Mouse (Mus musculus): Measurements from ENCODE around the gene Serhl. TPM values are rescaled to one million over a fixed set of nuclear protein-coding genes. Genes with fewer than 3 reads are reported as not detected.

The Serhl gene
- total and polyA plus RNA-seq, 3 experiments, result 52.0 to 123 (median 59.5) TPM

- TF ChIP-seq GABPA (IDR thresholded peaks at IDR 0.05; ENCODE audit: insufficient replicate concordance, low read depth, low read length), result no peak
Observed at GRCm38 (mm10) chr15:83159823-83160222, 70.5 kb downstream of the Serhl start (continued).

DNA sequence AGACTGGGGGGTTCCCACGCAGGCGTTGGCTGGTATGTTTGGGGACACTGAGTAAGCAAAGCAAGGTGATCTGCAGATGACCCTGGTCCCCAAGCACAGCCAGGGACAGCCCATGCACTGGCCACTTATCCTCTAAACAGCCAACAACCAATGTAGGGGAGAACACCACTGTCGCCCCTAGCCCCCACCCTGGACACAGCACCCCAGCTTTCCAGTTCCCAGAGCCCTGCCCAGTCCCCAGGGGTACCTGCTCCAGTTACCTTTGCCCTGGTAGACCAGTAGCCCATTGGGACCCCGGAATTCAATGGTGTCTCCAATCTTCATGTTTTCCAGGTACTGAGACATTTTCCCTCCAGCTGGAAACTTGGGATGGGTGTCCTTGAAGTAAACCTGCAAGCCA lies 71.3 kb downstream of the Serhl start:
- in situ Hi-C loops (cut with MboI; ENCODE audit: low pct_ligation_motif_present, low pct_unique_long_range_greater_than_20kb, low sequenced_read_pairs), result no loop called here
- Histone ChIP-seq H3K9me3 (replicated peaks; ENCODE audit: low read length) (no peaks in the 10 kb centered on the region), H3K4me2 (ENCODE audit: insufficient read depth, low read depth, poor library complexity, severe bottlenecking) (no peak overlapping the region), H3K9ac (ENCODE audit: insufficient read depth, low read depth) (no peak overlapping the region), H3K36me3 (replicated peaks in 1 of 2; ENCODE audit: control insufficient read depth in 1 of 2, insufficient read depth in 1 of 2, low read length in 1 of 2) (peaks cover 43 to 76% of the 10 kb centered on the region in 2 experiments), H3K27me3 (replicated peaks) (no peaks in the 10 kb centered on the region), H3K4me1 (ENCODE audit: control insufficient read depth in 1 of 2, insufficient read depth in 2 of 2) (peaks cover 22 to 89% of the 10 kb centered on the region in 2 experiments), H3K27ac (ENCODE audit: insufficient read depth, low read depth) (no peak overlapping the region), H3K4me3 (replicated peaks in 1 of 3; ENCODE audit: low read depth in 2 of 3, low read length in 2 of 3, poor library complexity in 1 of 3) (no peak overlapping the region), H3K79me2 (replicated peaks; ENCODE audit: control insufficient read depth, extremely low read depth, insufficient read depth, poor library complexity, severe bottlenecking) (no peaks in the 10 kb centered on the region)
- no peak for DNase-seq (ENCODE audit: extremely low read depth)
- dilution Hi-C loops (cut with MboI; ENCODE audit: extremely low pct_ligation_motif_present, extremely low pct_unique_long_range_greater_than_20kb, low sequenced_read_pairs), result no loop called here
- TF ChIP-seq JUND (conservative IDR thresholded peaks at IDR 0.05; ENCODE audit: low read depth, low read length) (no peak), HCFC1 (IDR thresholded peaks at IDR 0.05; ENCODE audit: low read depth, low read length) (no peak), PAX5 (IDR thresholded peaks at IDR 0.05; ENCODE audit: low read length) (no peak), CHD1 (IDR thresholded peaks at IDR 0.05; ENCODE audit: low read depth, low read length) (no peak), SMC3 (IDR thresholded peaks at IDR 0.05; ENCODE audit: low read depth, low read length) (no peak), USF2 (conservative IDR thresholded peaks at IDR 0.05; ENCODE audit: low read depth, low read length) (no peak), GABPA (IDR thresholded peaks at IDR 0.05; ENCODE audit: insufficient replicate concordance, low read depth, low read length) (no peak), TBP (conservative IDR thresholded peaks at IDR 0.05; ENCODE audit: low read depth, low read length) (no peak), NRF1 (IDR thresholded peaks at IDR 0.05; ENCODE audit: low read depth, low read length) (no peak)

GRCm38 (mm10) chr15:83161062-83161748 lies 71.9 kb downstream of the Serhl start:
- in situ Hi-C loops (cut with MboI; ENCODE audit: low pct_ligation_motif_present, low pct_unique_long_range_greater_than_20kb, low sequenced_read_pairs) (no loop called here), dilution Hi-C loops (cut with MboI; ENCODE audit: extremely low pct_ligation_motif_present, extremely low pct_unique_long_range_greater_than_20kb, low sequenced_read_pairs) (no loop called here)
- H3K9me3 ChIP-seq (replicated peaks; ENCODE audit: low read length), result no peaks in the 10 kb centered on the region
- no peak overlapping the region for H3K9ac ChIP-seq (ENCODE audit: insufficient read depth, low read depth)
- no peak overlapping the region for H3K4me2 ChIP-seq (ENCODE audit: insufficient read depth, low read depth, poor library complexity, severe bottlenecking)
- H3K4me1 ChIP-seq (ENCODE audit: control insufficient read depth in 1 of 2, insufficient read depth in 2 of 2), result peaks cover 16 to 89% of the 10 kb centered on the region in 2 experiments
- no peak for DNase-seq (ENCODE audit: extremely low read depth)
- H3K4me3 ChIP-seq (replicated peaks in 1 of 3; ENCODE audit: low read depth in 2 of 3, low read length in 2 of 3, poor library complexity in 1 of 3), result no peak overlapping the region
- H3K36me3 ChIP-seq (replicated peaks in 1 of 2; ENCODE audit: control insufficient read depth in 1 of 2, insufficient read depth in 1 of 2, low read length in 1 of 2), result peaks cover 43 to 77% of the 10 kb centered on the region in 2 experiments
- no peak for TF ChIP-seq GABPA (IDR thresholded peaks at IDR 0.05; ENCODE audit: insufficient replicate concordance, low read depth, low read length)
- no peak for TF ChIP-seq IRF4 (IDR thresholded peaks at IDR 0.05; ENCODE audit: low read depth, low read length)
- TF ChIP-seq TBP (conservative IDR thresholded peaks at IDR 0.05; ENCODE audit: low read depth, low read length), result no peak
- no peak for TF ChIP-seq NELFE (IDR thresholded peaks at IDR 0.05; ENCODE audit: low read depth, low read length)
- H3K79me2 ChIP-seq (replicated peaks; ENCODE audit: control insufficient read depth, extremely low read depth, insufficient read depth, poor library complexity, severe bottlenecking), result no peaks in the 10 kb centered on the region
- no peak overlapping the region for H3K27ac ChIP-seq (ENCODE audit: insufficient read depth, low read depth)
- H3K27me3 ChIP-seq (replicated peaks), result no peaks in the 10 kb centered on the region

Data from CH12.LX (cell line).